Mouse (Mus musculus) heart, adult 2 months (tissue): ENCODE measurements around the gene Abcc3. TPM values are rescaled to one million over a fixed set of nuclear protein-coding genes. Genes with fewer than 3 reads are reported as not detected.

Source experiments
- DNase-seq, 2 experiments: peaks; one replicate each; pipeline ENCODE4 v3.0.0; 2021
- H3K27ac ChIP-seq: fragments of 200-600 bp; 2 replicates; pipeline ENCODE4 v1.8.1; 2022
- H3K27me3 ChIP-seq: fragments of 200-500 bp; 2 replicates; pipeline ENCODE4 v1.6.1; 2012; ENCODE audit warnings: mild to moderate bottlenecking, low read length, inconsistent platforms, mixed read lengths; ENCODE audit not compliant: control insufficient read depth, insufficient read depth
- H3K36me3 ChIP-seq: fragments of 200-500 bp; 2 replicates; pipeline ENCODE4 v1.6.1; 2012; ENCODE audit warnings: low read length, inconsistent platforms; ENCODE audit not compliant: control insufficient read depth, insufficient read depth
- H3K4me1 ChIP-seq: fragments of 200-500 bp; 2 replicates; pipeline ENCODE4 v1.6.1; 2011; ENCODE audit warnings: low read length; ENCODE audit not compliant: control insufficient read depth, insufficient read depth
- H3K4me3 ChIP-seq: fragments of 200-600 bp; 2 replicates; pipeline ENCODE4 v1.8.1; 2022
- H3K79me2 ChIP-seq: fragments of 200-500 bp; replicated peaks from 2 replicates; pipeline ENCODE4 v1.6.1; 2012; ENCODE audit warnings: mild to moderate bottlenecking, inconsistent platforms, low read length, moderate library complexity, mixed read lengths; ENCODE audit not compliant: control insufficient read depth, insufficient read depth
- H3K9ac ChIP-seq: fragments of 200-500 bp; 2 replicates; pipeline ENCODE4 v1.6.1; 2012; ENCODE audit warnings: low read depth, mild to moderate bottlenecking, control low read depth, inconsistent platforms, low read length, mixed read lengths
- CTCF ChIP-seq: fragments of 200-600 bp; IDR thresholded peaks from 2 replicates; pipeline ENCODE4 v1.8.1; 2022; ENCODE audit warnings: antibody characterized with exemption, mild to moderate bottlenecking, moderate library complexity
- EP300 ChIP-seq: fragments of 200-500 bp; IDR thresholded peaks from 2 replicates; pipeline ENCODE4 v1.6.1; 2011; ENCODE audit warnings: low read depth, low read length, control low read depth; ENCODE audit not compliant: insufficient read depth
- POLR2A ChIP-seq: fragments of 200-500 bp; IDR thresholded peaks from 2 replicates; pipeline ENCODE4 v1.6.1; 2011; ENCODE audit warnings: mild to moderate bottlenecking, low read depth, low read length, control low read depth; ENCODE audit not compliant: insufficient read depth
- WGBS: fragments of 180-500 bp; shearing (Covaris S2); methylation state at CpG from one replicate; pipeline ENCODE4 v1.1.7; 2018; 5-methylcytosine and 5-hydroxymethylcytosine counted together
- intact Hi-C: fragments of 180-260 bp; cut with DNase I; formaldehyde crosslinking; loops from one replicate; pipeline ENCODE4 v1.15.1; 2025
- polyA plus RNA-seq: library from polyadenylated mRNA; depleted of rRNA; stranded (reverse); fragments of >200 nt; gene quantifications from 2 replicates; pipeline ENCODE4 v1.2.3, GENCODE M21; 2012
- total RNA-seq, 2 experiments: library from RNA; stranded (reverse); gene quantifications; 2 replicates each; pipeline ENCODE4 v1.2.3; 2021

Gene Abcc3
- total and polyA plus RNA-seq, 3 experiments: 1.6 to 2.3 (median 2.0) TPM

GRCm38 (mm10) chr11:94425656-94426055, 32.9 kb upstream of the Abcc3 start:
- Histone ChIP-seq H3K27ac (no peak overlapping the region), H3K27me3 (no peaks in the 10 kb centered on the region), H3K79me2 (no peaks in the 10 kb centered on the region), H3K4me3 (no peak overlapping the region), H3K9ac (no peak overlapping the region), H3K4me1 (peaks cover 6% of the 10 kb centered on the region; the same call in 1 of the 2 replicates), H3K36me3 (no peaks in the 10 kb centered on the region)
- TF ChIP-seq CTCF (no peak), POLR2A (no peak), EP300 (no peak)
- DNase-seq: no peak
- 66% methylated on average over 14 of the region's 14 CpGs for WGBS
- intact Hi-C loops: no loop called here

- H3K27me3 ChIP-seq: no peaks in the 10 kb centered on the region
- H3K36me3 ChIP-seq: no peaks in the 10 kb centered on the region
- H3K79me2 ChIP-seq: no peaks in the 10 kb centered on the region
- peaks cover 6% of the 10 kb centered on the region; the same call in 1 of the 2 replicates for H3K4me1 ChIP-seq
- no peak for TF ChIP-seq CTCF
- TF ChIP-seq EP300: no peak
- no peak for TF ChIP-seq POLR2A
- intact Hi-C loops: no loop called here
- 57% methylated on average over 5 of the region's 5 CpGs for WGBS
- no peak overlapping the region for H3K27ac ChIP-seq
- DNase-seq: no peak
- H3K4me3 ChIP-seq: no peak overlapping the region
- H3K9ac ChIP-seq: no peak overlapping the region
Measured at GRCm38 (mm10) chr11:94425215-94425614, 32.4 kb upstream of the Abcc3 start.

DNA sequence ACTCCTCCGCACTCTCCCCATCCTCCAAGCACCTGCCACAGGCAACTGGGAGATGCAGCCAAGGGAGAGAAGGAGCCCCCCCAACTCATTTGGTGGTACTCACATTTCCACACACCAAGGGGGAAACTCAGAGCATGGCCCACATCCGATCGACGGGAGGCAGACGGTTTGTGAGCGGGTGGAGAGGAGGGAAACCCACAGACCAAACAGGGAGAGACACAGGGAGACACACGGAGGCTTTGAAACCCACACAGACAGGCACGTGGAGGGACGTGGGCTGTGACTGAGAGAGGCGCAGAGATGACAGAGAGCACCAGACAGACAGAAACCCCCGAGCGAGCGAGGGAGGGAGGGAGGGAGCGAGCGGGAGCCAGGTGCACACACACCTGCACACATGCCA, 31.6 kb upstream of the Abcc3 start:
- Histone ChIP-seq H3K27me3 (no peaks in the 10 kb centered on the region), H3K9ac (no peak overlapping the region), H3K27ac (no peak overlapping the region), H3K4me3 (no peak overlapping the region), H3K4me1 (peaks cover 6% of the 10 kb centered on the region; the same call in 1 of the 2 replicates), H3K79me2 (no peaks in the 10 kb centered on the region), H3K36me3 (no peaks in the 10 kb centered on the region)
- WGBS: 63% methylated on average over 15 of the region's 15 CpGs
- DNase-seq: no peak
- TF ChIP-seq POLR2A (no peak), CTCF (no peak), EP300 (no peak)
- intact Hi-C loops: loop anchor here (5.0 kb wide), 1 partner anchor 118 kb away; no protein-coding TSS in a partner anchor

DNA sequence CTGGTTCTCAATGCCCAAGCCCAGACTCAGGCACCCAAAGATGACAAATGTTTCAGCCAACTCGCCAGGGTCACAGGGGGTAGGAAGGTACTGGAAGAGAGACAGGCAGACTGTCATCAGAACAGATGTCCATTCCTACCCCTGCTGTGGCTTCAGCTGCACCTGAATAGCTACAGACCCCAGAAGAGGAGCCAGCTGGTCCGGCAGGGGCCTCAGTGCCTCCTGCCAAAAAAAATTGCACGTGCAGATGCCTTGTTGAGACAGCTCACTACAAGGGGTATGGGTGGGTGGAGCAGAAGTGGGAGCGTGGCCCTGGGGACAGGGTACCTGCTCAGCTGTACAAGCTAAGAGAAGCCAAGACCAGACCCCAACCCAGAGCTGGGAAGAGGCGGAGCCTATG, 31.1 kb upstream of the Abcc3 start:
- no peak for DNase-seq
- Histone ChIP-seq H3K79me2 (no peaks in the 10 kb centered on the region), H3K9ac (no peak overlapping the region), H3K4me1 (peaks cover 4% of the 10 kb centered on the region; the same call in 1 of the 2 replicates), H3K4me3 (no peak overlapping the region), H3K27ac (no peak overlapping the region), H3K27me3 (no peaks in the 10 kb centered on the region), H3K36me3 (no peaks in the 10 kb centered on the region)
- 71% methylated on average over 5 of the region's 5 CpGs for WGBS
- TF ChIP-seq EP300: no peak
- no peak for TF ChIP-seq POLR2A
- TF ChIP-seq CTCF: no peak
- intact Hi-C loops: loop anchor here (5.0 kb wide), 1 partner anchor 118 kb away; no protein-coding TSS in a partner anchor

DNA sequence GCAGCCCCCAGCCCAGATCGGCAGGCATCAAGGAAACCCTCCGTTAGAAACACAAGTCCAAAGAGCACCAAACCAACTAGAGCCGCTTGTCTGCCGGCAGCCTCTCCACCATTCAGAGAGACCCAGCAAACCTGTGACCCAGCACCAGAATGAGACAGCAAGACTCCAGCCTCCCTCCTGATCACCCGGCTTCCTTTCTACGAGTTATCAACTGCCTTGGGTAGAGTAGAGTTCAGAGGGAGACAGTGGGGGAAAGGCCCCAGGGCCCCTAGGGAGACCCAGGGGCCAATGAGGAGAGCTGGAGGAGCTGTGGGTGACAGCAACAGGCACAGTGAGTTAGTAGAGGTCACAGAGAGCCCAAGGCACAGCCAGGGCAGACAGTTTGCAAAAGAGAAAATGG, 28.2 kb upstream of the Abcc3 start:
- intact Hi-C loops: loop anchor here (1.0 to 5.0 kb wide), 2 partner anchors 65 to 121 kb away; partner anchors contain the start of gene Spata20
- no peak overlapping the region for H3K4me3 ChIP-seq
- no peaks in the 10 kb centered on the region for H3K27me3 ChIP-seq
- no peaks in the 10 kb centered on the region for H3K4me1 ChIP-seq
- 69% methylated on average over 6 of the region's 6 CpGs for WGBS
- no peak overlapping the region for H3K27ac ChIP-seq
- TF ChIP-seq CTCF (no peak), EP300 (no peak), POLR2A (no peak)
- H3K9ac ChIP-seq: no peak overlapping the region
- no peak for DNase-seq
- H3K36me3 ChIP-seq: no peaks in the 10 kb centered on the region
- H3K79me2 ChIP-seq: no peaks in the 10 kb centered on the region

GRCm38 (mm10) chr11:94420325-94420724, 27.5 kb upstream of the Abcc3 start:
- TF ChIP-seq POLR2A: no peak
- TF ChIP-seq EP300: 0 out of 2 replicates have a peak, but pooled peaks have one; percentile 18
- TF ChIP-seq CTCF: peak; percentile 74
- Histone ChIP-seq H3K27me3 (no peaks in the 10 kb centered on the region), H3K79me2 (no peaks in the 10 kb centered on the region), H3K4me1 (no peaks in the 10 kb centered on the region), H3K9ac (no peak overlapping the region), H3K27ac (no peak overlapping the region), H3K4me3 (no peak overlapping the region), H3K36me3 (no peaks in the 10 kb centered on the region)
- intact Hi-C loops: loop anchor here (1.0 to 5.0 kb wide), 2 partner anchors 66 to 122 kb away; partner anchors contain the start of gene Spata20
- DNase-seq: peak; percentile 26 to 47
- 22% methylated on average over 7 of the region's 7 CpGs for WGBS
